Mouse (Mus musculus): ENCODE data around the gene Gm17409.

GRCm38 (mm10) chr2:58435507-58435906 lies 34.4 kb upstream of the Gm17409 start:
- no peak for TF ChIP-seq ZC3H11A (IDR thresholded peaks at IDR 0.05; ENCODE audit: borderline replicate concordance, low read depth, low read length)
- TF ChIP-seq ZNF384 (IDR thresholded peaks at IDR 0.05; ENCODE audit: low read depth, low read length) = no peak
- no peak for TF ChIP-seq HCFC1 (IDR thresholded peaks at IDR 0.05; ENCODE audit: borderline replicate concordance, insufficient read depth, low read length)
- no peak for TF ChIP-seq CHD2 (IDR thresholded peaks at IDR 0.05; ENCODE audit: low read depth, low read length)

Measured in ES-E14 (cell line).